Mouse (Mus musculus): Measurements from ENCODE around the gene Tat. TPM values are rescaled to one million over a fixed set of nuclear protein-coding genes. Genes with fewer than 3 reads are reported as not detected.

Gene Tat
- total RNA-seq (2021) = not detected
- long read RNA-seq, experiment 1 = 0 reads
- long read RNA-seq, experiment 2 = 0 reads

GRCm38 (mm10) chr8:109990224-109990623 lies at the start of gene Tat:
Tat (plus strand) TSS chr8:109990437.
- no peak for DNase-seq (ENCODE audit: extremely low spot score in 1 of 2, low spot score in 2 of 2)
- Histone ChIP-seq H3K4me3 (no peak within 1 kb of the TSS), H3K27ac (no peak within 1 kb of the TSS)
- no peak for TF ChIP-seq CTCF (IDR thresholded peaks at IDR 0.05)
- intact Hi-C loops (cut with DNase I) = loop anchor here (5.0 kb wide), 1 partner anchor 67 kb away; no protein-coding TSS in a partner anchor

- no peak for TF ChIP-seq CTCF (IDR thresholded peaks at IDR 0.05)
- intact Hi-C loops (cut with DNase I) = no loop called here
These were observed 48.5 kb upstream of the Tat start for GRCm38 (mm10) chr8:109941606-109942360.

GRCm38 (mm10) chr8:109945153-109945632 lies 45.0 kb upstream of the Tat start:
- intact Hi-C loops (cut with DNase I) = no loop called here
- Histone ChIP-seq H3K4me3 (no peak overlapping the region), H3K27ac (no peak overlapping the region)
- no peak for TF ChIP-seq CTCF (IDR thresholded peaks at IDR 0.05)
- no peak for DNase-seq (ENCODE audit: extremely low spot score in 1 of 2, low spot score in 2 of 2)

More at GRCm38 (mm10) chr8:109941606-109942360, 48.5 kb upstream of the Tat start:
- Histone ChIP-seq H3K27ac (no peak overlapping the region), H3K4me3 (no peak overlapping the region)
- DNase-seq (ENCODE audit: extremely low spot score in 1 of 2, low spot score in 2 of 2) = no peak

GRCm38 (mm10) chr8:109945694-109946093 lies 44.5 kb upstream of the Tat start:
- Histone ChIP-seq H3K4me3 (no peak overlapping the region), H3K27ac (no peak overlapping the region)
- DNase-seq (ENCODE audit: extremely low spot score in 1 of 2, low spot score in 2 of 2) = no peak
- intact Hi-C loops (cut with DNase I) = no loop called here
- TF ChIP-seq CTCF (IDR thresholded peaks at IDR 0.05) = no peak

GRCm38 (mm10) chr8:109946272-109946671 lies 44.0 kb upstream of the Tat start:
- TF ChIP-seq CTCF (IDR thresholded peaks at IDR 0.05) = no peak
- Histone ChIP-seq H3K4me3 (no peak overlapping the region), H3K27ac (no peak overlapping the region)
- DNase-seq (ENCODE audit: extremely low spot score in 1 of 2, low spot score in 2 of 2) = no peak
- intact Hi-C loops (cut with DNase I) = no loop called here

- DNase-seq (ENCODE audit: extremely low spot score in 1 of 2, low spot score in 2 of 2) = peak; percentile 60 to 62
- Histone ChIP-seq H3K4me3 (peak overlapping the region; percentile 53), H3K27ac (peak overlapping the region; percentile 61)
- TF ChIP-seq CTCF (IDR thresholded peaks at IDR 0.05) = peak; percentile 69
- intact Hi-C loops (cut with DNase I) = loop anchor here (1.0 kb wide), 1 partner anchor 124 kb away; no protein-coding TSS in a partner anchor
These were observed 42.6 kb upstream of the Tat start for GRCm38 (mm10) chr8:109947447-109948284.

- Histone ChIP-seq H3K27ac (peak overlapping the region; percentile 61), H3K4me3 (peak overlapping the region; percentile 53)
- intact Hi-C loops (cut with DNase I) = no loop called here
- peak in 1 of 2 experiments; percentile 49 for DNase-seq (ENCODE audit: extremely low spot score in 1 of 2, low spot score in 2 of 2)
- TF ChIP-seq CTCF (IDR thresholded peaks at IDR 0.05) = no peak
These were observed 42.0 kb upstream of the Tat start for GRCm38 (mm10) chr8:109948285-109948564.

- Histone ChIP-seq H3K27ac (no peak overlapping the region), H3K4me3 (no peak overlapping the region)
- intact Hi-C loops (cut with DNase I) = no loop called here
- no peak for TF ChIP-seq CTCF (IDR thresholded peaks at IDR 0.05)
- DNase-seq (ENCODE audit: extremely low spot score in 1 of 2, low spot score in 2 of 2) = peak; percentile 49 to 52
These were observed 38.1 kb upstream of the Tat start for GRCm38 (mm10) chr8:109952171-109952570.

GRCm38 (mm10) chr8:109954486-109954948 lies 35.7 kb upstream of the Tat start:
- TF ChIP-seq CTCF (IDR thresholded peaks at IDR 0.05) = no peak
- peak; percentile 38 to 45 for DNase-seq (ENCODE audit: extremely low spot score in 1 of 2, low spot score in 2 of 2)
- intact Hi-C loops (cut with DNase I) = no loop called here
- H3K27ac ChIP-seq = no peak overlapping the region
- no peak overlapping the region for H3K4me3 ChIP-seq

- Histone ChIP-seq H3K4me3 (no peak overlapping the region), H3K27ac (no peak overlapping the region)
- intact Hi-C loops (cut with DNase I) = no loop called here
- no peak for TF ChIP-seq CTCF (IDR thresholded peaks at IDR 0.05)
- DNase-seq (ENCODE audit: extremely low spot score in 1 of 2, low spot score in 2 of 2) = no peak
These were observed 32.8 kb upstream of the Tat start for GRCm38 (mm10) chr8:109957167-109958028.

- no peak overlapping the region for H3K27ac ChIP-seq
- intact Hi-C loops (cut with DNase I) = no loop called here
- H3K4me3 ChIP-seq = no peak overlapping the region
- no peak for DNase-seq (ENCODE audit: extremely low spot score in 1 of 2, low spot score in 2 of 2)
- TF ChIP-seq CTCF (IDR thresholded peaks at IDR 0.05) = no peak
These were observed 32.1 kb upstream of the Tat start for GRCm38 (mm10) chr8:109958036-109958655.
